Mouse (Mus musculus) monocyte, adult 2 months (primary cell): ENCODE data around the gene Arhgap45.

ENCODE experiments used
- DNase-seq, 2 experiments: peaks; one replicate each; pipeline ENCODE4 v3.0.0; 2022; ENCODE audit warnings: low spot score in 2 of 2, low read depth in 1 of 2

Gene Arhgap45

DNA sequence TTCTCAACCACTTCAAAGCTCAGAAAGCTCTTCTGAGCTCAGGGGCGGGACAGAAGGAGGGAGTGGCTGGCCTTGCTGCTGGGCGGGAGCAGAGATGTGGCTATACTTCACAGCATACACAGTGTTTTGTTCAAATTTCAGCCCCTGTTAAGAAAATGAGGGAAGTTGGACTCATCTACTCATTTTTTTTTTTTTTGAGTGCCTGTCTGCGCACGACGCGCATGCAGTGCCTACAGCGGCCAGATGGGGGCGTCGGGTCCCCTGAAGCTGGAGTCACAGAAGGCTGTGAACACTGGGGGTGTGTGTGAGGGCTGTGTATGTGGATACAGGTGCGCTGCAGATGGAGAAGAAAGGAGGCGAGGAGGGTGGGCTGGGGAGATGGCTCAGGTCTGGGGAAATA lies 29.5 kb upstream of the Arhgap45 start:
- DNase-seq, result peak; percentile 74 to 93

DNA sequence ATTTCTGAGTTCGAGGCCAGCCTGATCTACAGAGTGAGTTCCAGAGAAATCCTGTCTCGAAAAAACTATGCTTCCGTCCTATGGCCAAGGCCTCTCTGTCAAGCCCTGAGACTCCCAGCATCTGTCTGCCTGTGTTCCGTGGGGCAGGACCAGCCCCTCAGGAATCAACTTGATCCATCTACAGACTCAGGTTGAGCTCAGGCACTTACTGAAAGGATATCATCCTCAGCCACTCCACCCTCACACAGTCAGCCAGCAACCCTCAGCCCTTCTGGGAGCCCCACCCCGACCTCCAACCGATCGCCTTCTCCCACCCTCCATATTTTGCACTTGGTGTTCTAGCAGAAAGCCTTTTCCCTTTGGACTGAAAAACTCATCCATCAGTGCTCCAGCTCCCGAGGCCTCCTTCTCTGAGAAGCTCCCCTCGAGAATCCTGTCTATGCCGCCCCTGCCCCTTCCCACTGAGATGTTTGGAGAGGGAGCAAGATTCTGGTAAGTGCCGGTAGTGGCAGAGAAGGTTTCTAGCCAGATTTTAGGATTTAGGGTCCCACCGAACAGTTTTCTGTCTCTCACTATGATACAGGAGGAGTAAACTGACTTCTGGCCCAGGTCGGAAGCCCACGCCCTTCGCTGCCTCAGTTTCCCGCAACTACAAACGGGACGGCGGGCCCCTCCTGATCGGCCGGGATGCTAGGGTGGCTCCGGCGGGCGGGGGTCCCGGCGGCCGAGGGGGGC lies 28.5 kb upstream of the Arhgap45 start:
- no peak for DNase-seq

DNA sequence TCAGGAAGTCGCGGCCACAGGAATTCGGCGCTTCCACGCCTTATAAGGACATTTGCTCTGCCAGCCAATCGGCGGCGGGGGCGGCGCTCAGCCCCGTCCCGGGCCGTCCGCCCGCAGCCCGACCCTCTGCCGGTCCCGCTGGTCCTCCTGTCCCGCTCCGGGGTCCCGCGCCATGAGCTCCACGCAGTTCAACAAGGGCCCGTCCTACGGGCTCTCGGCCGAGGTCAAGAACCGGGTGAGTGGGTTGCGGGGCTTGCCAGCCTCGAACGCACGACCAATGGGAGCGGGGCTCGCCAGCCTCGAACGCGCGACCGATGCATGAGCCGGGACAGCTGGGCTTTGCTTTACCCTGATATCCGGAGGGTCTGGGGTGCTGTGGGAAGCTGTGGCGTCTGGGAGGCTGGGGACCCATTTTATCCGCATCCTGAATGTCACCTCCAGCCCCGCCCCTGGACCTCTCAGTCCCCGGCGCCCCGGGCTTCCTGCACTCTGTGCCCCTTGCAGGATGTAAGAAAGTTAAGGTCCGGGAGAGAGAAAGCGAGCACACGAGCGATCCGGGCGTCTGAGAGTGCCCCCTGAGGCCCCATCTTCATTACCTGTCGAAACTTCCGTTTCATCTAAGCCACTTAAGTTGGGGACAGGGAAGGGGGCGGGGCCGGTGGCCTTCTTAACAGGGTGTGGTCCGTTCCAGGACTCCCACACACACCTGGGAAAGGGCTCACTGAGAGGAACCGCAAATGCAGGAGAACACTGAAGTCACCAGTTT lies 27.8 kb upstream of the Arhgap45 start, which contains the start of gene Cnn2:
Cnn2 (plus strand) TSS at position 79 of the 766 bp plus-strand sequence.
- DNase-seq, result no peak

DNA sequence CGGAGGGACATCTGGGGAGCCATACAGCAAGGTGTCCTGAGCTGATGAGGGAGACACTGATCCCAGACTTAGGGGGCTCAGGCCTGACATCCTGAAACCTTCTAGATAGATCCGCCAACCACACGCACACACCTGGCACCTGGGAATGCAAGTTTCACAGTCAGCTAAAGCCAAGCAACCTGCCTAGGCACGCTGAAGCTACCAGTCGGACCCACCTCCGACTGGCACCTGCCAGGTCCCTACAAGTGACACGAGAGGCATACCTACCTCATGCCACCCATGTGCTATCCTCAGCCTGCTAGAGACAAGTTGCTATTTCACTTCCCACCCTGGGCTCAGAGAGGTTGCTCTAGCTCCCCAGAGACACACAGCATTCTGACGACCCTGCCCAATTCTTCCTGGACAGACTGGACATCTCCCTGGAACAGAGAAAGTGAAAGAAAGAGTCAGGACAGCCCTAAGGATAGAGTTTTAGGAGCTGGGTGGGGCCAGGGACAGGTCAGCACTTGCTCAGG lies 27.1 kb upstream of the Arhgap45 start:
- no peak for DNase-seq

DNA sequence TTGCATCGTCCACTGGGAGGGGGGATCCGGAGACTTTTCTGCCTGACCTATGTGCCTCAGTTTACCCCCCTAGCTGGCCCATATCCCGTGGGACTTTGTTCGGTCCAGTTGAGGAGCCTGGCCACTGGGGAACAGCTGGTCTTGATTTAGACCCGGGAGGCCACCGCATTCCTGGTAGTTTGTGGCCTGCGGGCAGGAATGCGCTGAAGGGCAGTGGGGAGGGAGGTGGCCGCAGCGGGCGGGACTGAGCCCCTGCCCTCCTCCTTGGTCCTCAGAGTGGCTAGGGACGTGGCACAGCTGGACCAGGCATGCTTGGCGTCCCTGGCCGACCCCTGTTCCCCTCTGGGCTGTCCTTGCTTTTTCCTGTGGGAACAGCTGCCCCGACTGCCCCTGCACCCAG lies 26.6 kb upstream of the Arhgap45 start:
- no peak for DNase-seq

DNA sequence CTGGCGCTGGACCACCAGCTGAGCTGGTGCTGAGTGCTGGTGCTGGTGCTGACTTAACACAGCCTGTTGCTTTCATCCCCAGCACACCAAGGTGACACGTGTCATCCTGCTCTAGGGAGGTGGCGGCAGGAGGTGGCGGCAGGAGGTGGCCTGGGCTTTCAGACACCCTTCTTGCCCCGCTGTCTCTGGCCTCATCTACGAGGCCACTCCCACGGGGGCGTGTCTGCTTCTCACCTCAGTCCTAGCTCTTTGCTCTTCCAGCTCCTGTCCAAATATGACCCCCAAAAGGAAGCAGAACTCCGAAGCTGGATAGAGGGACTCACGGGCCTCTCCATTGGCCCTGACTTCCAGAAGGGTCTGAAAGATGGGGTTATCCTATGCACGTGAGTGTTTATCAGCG lies 25.4 kb upstream of the Arhgap45 start:
- no peak for DNase-seq

DNA sequence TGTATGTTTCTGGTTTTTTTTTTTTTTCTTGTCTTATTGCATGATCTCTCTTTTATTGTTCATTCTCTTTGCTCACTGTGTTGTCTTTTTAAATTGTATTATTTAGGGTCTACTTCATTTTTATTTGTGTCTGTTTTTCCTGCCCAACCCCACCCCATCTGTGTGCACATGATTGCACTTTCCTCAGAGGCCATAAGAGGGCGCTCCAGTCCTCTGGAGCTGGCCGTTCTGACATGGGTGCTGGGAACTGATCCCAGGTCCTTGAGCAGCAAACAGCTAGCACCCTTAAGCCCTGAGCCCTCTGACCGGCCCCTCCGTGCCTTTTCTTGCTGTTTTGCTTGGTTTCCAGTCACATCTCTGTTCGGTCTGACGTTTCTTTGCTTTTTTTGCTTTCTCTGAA lies 24.9 kb upstream of the Arhgap45 start:
- no peak for DNase-seq

DNA sequence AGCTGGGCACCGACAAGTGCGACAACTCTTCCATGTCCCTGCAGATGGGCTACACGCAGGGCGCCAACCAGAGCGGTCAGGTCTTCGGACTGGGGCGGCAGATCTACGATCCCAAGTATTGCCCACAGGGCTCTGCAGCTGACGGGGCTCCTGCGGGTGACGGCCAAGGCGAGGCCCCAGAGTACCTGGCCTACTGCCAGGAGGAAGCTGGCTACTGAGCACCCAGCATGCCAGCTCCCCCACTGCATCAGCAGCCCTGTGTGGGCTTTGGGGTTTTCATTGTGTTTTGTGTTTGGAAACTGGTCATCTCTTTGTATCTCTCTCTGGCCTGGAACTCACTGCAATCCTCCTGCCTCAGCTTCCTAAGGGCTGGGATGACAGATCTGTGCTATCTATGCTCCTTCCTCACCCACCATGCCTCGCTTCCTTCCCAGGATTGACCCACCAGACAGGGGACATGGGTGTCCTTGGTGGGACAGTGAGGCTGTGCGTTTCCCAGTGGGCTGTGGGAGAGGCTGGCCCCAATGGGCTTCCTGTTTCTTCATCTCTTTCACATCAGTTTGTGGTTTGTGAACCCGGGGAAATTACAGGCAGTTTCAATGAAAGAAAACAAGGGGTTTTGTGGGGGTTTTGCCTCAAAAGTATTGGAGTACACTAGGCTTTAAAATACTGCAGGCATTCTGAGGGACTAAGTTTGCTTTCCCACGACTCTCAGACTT lies 21.9 kb upstream of the Arhgap45 start:
- peak in 1 of 2 experiments; percentile 55 for DNase-seq

DNA sequence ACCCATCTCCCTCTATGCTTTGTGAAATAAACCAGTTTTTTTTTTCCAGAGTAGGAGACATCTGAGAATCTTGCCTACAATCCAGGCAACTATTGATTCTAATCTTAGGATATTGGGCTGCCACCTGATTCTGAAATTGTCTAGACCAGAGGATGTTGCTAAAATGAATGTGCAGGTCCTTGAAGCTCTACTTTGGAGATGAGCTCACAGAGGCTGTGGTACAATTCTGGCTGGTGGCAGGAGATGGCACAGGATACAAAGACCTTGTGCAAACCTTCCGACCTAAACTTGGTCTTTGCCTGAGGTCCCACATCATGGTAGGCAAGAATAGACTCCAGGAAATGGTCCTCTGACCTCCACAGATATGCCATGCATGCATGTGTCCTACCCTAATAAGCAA lies 20.8 kb upstream of the Arhgap45 start:
- no peak for DNase-seq

DNA sequence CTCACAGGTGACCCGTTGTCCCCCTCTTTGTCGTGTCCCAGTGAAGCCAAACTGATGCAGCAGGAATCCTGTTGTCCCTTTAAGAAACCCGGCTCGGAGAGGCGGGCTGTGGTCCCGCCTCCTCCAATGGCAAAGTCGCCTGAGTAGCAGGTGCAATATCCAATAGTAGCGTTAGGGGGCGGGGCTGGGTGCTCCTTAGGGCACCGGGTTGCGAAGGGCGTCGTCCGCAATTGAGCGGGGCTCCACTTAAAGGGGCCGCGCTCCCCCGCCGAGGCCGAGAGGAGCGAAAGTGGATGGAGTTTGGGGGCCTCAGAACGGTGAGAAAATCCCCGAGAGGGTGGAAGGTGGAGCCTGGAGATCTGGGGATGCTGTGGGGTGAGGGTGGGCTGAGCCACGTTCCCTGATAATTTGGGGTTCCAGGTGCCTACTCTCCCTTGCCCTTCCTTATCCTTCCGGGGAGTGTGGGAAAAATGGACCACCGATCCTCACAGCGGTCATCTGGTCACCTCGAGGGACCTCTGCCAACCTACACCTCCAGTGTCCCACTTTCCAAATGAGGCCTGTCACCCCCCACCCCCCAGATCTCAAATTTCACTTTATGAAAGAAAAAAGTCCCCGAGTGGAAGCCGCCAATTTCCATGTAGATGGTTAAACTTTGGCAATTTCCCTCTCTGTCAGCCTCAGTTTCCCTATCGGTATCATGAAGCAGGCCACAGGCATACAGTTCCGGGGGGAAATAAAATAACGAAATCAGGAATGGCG lies 20.0 kb upstream of the Arhgap45 start, which contains the start of gene Abca7:
Abca7 (plus strand) TSS at position 223 of the 762 bp plus-strand sequence.
- peak; percentile 81 to 89 for DNase-seq

DNA sequence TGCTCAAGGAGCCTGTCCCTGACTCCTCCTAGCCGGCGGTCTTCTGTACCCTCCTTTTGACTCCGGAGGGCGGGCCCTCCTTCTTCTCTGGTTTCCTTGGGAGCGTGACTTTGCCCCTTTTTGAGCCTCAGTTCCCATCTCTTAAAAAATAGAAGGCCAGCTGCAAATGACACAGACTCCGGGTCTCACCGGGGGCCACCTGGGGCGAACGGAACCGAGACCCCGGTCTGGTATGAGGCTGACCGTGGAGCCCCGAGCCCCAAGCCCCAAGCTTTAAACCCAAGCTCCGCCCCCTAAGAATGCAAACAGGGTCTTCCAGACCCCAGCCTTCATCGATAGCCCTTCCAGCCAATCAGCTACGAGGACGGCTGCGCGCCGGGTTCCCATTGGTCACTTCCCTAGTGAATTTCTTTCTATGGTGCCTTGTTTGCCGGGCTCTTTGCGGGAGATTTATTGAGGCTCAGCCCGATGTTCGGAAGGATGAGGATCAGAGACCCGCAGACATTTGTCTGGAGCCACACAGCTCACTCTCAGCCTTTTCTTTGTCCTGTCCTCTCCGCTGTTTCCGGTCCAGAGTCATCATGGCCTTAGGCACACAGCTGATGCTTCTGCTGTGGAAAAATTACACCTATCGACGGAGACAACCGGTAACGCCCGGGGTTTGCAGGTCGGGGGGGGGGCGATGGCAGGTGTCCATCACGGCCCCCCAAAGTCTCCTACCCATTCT lies 19.3 kb upstream of the Arhgap45 start:
- DNase-seq, result peak in 1 of 2 experiments; percentile 28

DNA sequence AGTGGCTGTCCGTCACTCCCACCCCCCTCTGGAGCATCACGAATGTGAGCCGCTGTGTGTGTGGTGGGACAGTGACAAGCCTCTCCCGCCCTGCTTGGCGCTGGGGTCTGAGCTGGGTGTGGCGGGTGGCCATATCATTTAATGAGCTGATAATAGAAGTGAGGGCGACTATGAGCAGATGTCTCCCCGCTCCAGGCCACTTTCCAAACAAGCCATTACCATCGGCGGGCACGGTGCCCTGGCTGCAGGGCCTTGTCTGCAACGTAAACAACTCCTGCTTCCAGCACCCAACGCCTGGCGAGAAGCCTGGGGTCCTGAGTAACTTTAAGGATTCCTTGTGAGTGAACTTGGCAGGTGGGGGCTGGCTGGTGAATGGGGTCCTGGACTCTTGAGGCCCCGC lies 18.6 kb upstream of the Arhgap45 start:
- no peak for DNase-seq

DNA sequence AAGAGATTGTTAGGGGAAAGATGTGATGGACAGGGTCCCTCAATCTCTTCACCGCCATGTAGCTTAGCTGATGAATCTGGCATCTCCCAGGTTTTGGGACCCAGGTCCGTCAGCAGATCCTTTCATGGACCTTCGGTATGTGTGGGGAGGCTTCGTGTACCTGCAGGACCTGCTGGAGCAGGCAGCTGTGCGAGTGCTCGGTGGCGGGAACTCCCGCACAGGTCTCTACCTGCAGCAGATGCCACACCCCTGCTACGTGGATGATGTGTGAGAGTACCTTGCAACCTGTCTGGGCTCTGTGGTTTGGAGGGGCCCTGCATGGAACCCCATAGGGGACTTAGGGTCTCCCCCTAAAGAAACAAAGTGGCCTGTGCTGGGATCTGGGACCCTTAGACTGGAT lies 14.5 kb upstream of the Arhgap45 start:
- no peak for DNase-seq

DNA sequence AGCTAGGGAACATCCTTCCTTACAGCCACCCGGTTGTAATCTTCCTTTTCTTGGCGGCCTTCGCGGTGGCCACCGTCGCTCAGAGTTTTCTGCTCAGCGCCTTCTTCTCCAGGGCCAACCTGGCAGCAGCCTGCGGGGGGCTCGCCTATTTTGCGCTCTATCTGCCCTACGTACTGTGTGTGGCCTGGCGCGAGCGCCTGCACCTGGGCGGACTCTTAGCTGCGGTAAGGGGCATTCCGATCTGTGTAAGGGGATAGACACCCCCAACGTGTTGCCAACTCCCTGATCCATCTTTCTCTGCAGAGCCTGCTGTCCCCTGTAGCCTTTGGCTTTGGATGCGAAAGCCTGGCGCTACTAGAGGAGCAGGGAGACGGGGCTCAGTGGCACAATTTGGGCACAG lies 13.6 kb upstream of the Arhgap45 start:
- DNase-seq, result no peak

DNA sequence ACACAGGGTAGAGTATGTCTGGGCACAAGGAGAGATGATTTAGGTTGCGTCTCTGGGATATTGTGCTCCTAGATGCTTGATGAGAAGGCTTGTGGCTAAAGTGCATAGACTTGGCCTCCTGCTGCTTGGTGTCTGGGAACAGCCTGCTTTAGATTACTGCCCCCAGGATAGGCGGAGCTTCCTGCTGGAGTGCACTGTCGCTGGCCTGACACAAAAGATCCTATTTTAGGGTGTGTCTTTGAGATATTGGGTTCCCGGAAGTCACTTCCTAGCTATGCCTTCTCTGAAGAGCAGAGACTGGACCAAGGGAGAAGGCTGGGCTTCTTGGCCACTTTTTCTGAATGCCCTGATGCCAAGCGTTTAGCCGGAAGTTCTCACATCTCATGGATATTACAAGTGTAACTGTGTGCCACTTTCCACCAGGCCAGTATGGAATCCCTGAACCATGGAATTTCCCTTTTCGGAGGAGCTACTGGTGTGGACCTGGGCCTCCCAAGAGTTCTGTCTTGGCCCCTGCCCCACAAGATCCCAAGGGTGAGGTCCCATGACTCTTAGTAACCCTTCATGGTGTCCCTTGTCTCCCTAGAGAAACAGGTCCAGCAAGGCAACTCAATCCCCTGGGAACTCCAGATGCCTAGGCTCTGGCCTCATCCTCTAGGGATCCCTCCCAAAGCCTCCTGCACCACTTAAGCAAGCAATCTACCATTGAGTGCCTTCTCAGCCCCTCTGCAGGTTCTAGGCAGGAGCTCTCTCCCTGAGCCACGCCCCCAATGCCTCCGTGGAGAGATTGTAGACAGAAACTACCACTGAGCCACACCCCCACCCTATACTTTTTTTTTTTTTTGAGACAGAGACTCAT lies 12.8 kb upstream of the Arhgap45 start:
- no peak for DNase-seq

DNA sequence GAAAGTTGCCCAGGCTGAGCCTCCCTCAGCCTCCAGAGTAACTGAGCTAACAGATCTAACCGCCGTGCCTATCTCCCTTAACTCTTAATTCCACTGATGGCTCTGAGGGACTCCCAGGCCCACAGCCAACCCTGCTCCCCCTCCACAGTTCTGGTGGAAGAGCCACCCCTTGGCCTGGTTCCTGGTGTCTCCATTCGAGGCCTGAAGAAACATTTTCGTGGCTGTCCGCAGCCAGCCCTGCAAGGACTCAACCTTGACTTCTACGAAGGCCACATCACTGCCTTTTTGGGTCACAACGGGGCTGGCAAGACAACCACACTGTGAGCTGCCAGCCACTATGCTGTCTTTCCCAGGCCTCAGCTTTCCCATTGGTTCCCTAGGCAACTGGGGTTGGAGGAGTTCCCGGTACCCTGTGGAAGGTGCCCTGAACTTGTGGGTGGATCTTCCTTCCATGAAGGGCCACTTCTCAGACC lies 12.2 kb upstream of the Arhgap45 start:
- no peak for DNase-seq

DNA sequence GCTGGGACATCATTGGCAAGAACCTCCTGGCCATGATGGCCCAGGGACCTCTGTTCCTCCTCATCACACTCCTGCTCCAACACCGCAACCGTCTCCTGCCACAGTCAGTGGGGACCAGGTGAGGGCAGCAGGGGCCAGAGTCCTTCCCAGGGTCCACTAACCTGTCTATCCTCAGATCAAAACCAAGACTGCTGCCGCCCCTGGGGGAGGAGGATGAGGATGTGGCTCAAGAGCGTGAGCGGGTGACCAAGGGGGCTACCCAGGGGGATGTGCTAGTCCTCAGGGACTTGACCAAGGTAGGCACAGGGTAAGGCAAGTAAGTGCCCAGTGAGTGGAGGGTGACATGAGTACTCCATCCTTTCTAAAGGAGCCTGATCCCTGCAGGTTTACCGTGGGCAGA lies 4.7 kb upstream of the Arhgap45 start:
- no peak for DNase-seq

DNA sequence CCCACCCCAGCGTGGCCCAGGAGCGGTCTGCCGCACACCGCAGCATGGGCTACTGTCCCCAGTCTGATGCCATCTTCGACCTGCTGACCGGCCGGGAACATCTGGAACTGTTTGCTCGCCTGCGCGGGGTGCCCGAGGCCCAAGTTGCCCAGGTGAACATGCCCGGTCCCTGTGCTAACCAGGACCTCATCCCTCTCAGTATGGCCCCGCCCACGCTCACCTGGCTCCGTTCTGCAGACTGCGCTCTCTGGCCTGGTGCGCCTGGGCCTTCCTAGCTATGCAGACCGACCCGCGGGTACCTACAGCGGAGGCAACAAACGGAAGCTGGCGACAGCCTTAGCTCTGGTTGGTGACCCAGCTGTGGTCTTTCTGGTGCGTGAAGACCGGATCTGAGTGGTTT lies 2.8 kb upstream of the Arhgap45 start:
- no peak for DNase-seq
